Mouse (Mus musculus): ENCODE results near the gene Bbs10. TPM values are rescaled to one million over a fixed set of nuclear protein-coding genes. Genes with fewer than 3 reads are reported as not detected.

Gene Bbs10
- polyA plus RNA-seq, 1 experiment from 2014 or later = 5.8 TPM

DNA sequence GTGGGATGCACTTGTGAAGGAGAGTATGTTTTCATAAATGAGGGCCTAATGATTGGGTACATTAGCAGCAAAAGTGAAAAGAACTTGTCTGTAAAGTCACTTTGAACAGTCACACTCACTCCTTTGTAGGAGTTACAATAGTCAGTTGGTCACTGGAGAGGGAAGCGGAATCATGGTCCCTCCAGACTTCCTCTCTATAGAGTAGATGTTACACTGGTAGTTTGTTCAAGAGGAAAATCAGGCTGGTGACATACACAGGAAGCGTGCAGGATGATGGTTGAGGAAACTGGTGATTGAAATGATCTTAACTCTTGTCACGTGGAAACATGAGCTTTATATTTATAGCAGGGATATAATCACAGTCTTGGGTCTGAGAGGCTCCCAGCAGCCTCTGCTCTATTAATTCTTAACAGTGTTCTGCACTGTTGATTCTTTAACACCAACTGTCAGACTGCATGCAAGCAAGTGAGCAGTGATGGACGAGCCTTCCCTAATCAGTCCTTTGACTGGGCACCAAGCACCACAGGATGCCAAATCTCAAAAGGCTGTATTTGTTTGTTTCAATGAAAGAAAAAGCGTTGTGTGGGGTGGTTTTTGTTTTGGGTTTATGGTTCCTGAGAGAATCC, 24.9 kb upstream of the Bbs10 start:
- Histone ChIP-seq H3K9ac (ENCODE audit: low read depth, low read length) (no peak overlapping the region), H3K27ac (ENCODE audit: low read depth, low read length) (peak overlapping the region; percentile 12; the same call in 1 of the 2 replicates), H3K36me3 (ENCODE audit: control insufficient read depth, insufficient read depth, low read length) (peaks cover 22% of the 10 kb centered on the region), H3K27me3 (replicated peaks; ENCODE audit: control insufficient read depth, insufficient read depth, low read length) (no peaks in the 10 kb centered on the region), H3K4me1 (ENCODE audit: control insufficient read depth, insufficient read depth, low read depth, low read length) (no peaks in the 10 kb centered on the region; the same call in 1 of the 2 replicates), H3K4me3 (ENCODE audit: low read length) (no peak overlapping the region), H3K9me3 (ENCODE audit: control insufficient read depth, low read length) (no peaks in the 10 kb centered on the region), H3K4me2 (ENCODE audit: low read length) (no peak overlapping the region)
- 24% methylated on average over 5 of the region's 5 CpGs for WGBS
- ATAC-seq = peak; percentile 75; the same call in 1 of the 2 replicates

DNA sequence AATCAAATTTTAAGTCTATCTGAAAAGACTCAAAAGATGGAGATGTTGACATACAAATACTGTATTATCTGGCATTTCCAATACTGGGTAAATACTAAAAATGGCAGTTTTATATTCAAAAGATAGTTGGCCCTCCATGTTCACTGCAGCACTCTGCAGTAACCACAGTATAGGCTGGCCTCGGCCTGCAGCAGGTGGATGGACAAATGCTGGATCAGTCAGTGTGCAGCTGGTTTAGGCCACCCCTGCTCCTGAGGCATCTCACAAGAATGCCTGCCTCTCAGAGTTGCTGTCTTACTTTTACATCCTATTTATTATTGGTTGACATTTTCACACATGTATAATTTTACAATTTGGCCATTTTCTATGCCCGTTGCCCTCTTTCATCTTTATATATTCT, 22.7 kb upstream of the Bbs10 start:
- ATAC-seq = no peak
- H3K36me3 ChIP-seq (ENCODE audit: control insufficient read depth, insufficient read depth, low read length) = peaks cover 18% of the 10 kb centered on the region

DNA sequence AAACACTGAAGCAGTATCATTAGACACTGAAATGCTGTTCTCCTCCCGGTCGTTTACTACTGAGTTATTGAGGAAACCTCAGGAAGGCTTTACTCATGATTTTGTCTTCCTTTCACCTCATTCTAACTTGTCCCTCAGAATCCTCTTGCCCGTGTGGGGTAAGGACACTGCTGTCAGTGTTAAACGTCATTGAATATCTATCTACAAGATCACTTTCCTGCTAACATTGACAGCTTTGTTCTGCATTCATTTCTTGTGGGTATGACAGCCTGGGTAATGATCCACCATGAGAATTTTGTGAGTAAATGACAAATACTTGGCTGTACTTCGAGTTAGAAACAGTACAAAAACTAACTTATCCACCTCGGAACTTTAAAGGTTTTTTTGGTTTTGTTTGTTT, 848 bp upstream of the Bbs10 start:
- ATAC-seq = no peak
- Histone ChIP-seq H3K4me2 (ENCODE audit: low read length) (peak overlapping the region; percentile 85), H3K36me3 (ENCODE audit: control insufficient read depth, insufficient read depth, low read length) (peaks cover 3% of the 10 kb centered on the region; the same call in 1 of the 2 replicates), H3K9ac (ENCODE audit: low read depth, low read length) (no peak overlapping the region; the same call in 1 of the 2 replicates), H3K4me3 (ENCODE audit: low read length) (peak overlapping the region; percentile 84), H3K27ac (ENCODE audit: low read depth, low read length) (no peak overlapping the region; the same call in 1 of the 2 replicates), H3K4me1 (ENCODE audit: control insufficient read depth, insufficient read depth, low read depth, low read length) (peaks cover 4% of the 10 kb centered on the region), H3K27me3 (replicated peaks; ENCODE audit: control insufficient read depth, insufficient read depth, low read length) (no peaks in the 10 kb centered on the region), H3K9me3 (ENCODE audit: control insufficient read depth, low read length) (no peaks in the 10 kb centered on the region)
- WGBS = 51% methylated on average over 6 of the region's 6 CpGs

More for the DNA sequence above, 22.7 kb upstream of the Bbs10 start:
- Histone ChIP-seq H3K27ac (ENCODE audit: low read depth, low read length) (no peak overlapping the region), H3K4me2 (ENCODE audit: low read length) (no peak overlapping the region), H3K27me3 (replicated peaks; ENCODE audit: control insufficient read depth, insufficient read depth, low read length) (no peaks in the 10 kb centered on the region), H3K4me1 (ENCODE audit: control insufficient read depth, insufficient read depth, low read depth, low read length) (no peaks in the 10 kb centered on the region; the same call in 1 of the 2 replicates), H3K4me3 (ENCODE audit: low read length) (no peak overlapping the region), H3K9me3 (ENCODE audit: control insufficient read depth, low read length) (no peaks in the 10 kb centered on the region), H3K9ac (ENCODE audit: low read depth, low read length) (no peak overlapping the region)
- WGBS = 83% methylated on average over 2 of the region's 2 CpGs

DNA sequence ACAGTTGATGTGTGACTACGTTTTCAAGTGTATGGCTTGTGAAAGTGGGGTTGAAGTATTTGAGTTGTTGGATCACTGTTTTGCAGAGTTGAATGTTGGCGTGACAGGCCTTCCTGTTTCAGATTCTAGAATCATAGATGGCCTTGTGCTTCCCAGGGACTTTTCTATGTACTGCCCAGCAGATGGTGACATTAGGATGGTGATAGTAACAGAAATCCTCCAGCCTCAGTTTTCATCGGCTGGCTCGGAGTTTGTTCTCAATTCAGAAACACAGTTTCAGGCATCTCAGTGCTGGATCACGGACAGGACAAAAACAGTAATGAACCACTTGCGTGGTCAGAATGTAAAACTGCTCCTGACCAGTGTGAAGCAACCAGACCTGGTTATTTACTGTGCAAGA, 1.1 kb downstream of the Bbs10 start:
- Histone ChIP-seq H3K4me3 (ENCODE audit: low read length) (no peak overlapping the region), H3K9ac (ENCODE audit: low read depth, low read length) (no peak overlapping the region), H3K27ac (ENCODE audit: low read depth, low read length) (no peak overlapping the region), H3K9me3 (ENCODE audit: control insufficient read depth, low read length) (no peaks in the 10 kb centered on the region), H3K36me3 (ENCODE audit: control insufficient read depth, insufficient read depth, low read length) (no peaks in the 10 kb centered on the region), H3K4me2 (ENCODE audit: low read length) (no peak overlapping the region), H3K4me1 (ENCODE audit: control insufficient read depth, insufficient read depth, low read depth, low read length) (peaks cover 4% of the 10 kb centered on the region), H3K27me3 (replicated peaks; ENCODE audit: control insufficient read depth, insufficient read depth, low read length) (no peaks in the 10 kb centered on the region)
- WGBS = 73% methylated on average over 6 of the region's 6 CpGs
- no peak for ATAC-seq

DNA sequence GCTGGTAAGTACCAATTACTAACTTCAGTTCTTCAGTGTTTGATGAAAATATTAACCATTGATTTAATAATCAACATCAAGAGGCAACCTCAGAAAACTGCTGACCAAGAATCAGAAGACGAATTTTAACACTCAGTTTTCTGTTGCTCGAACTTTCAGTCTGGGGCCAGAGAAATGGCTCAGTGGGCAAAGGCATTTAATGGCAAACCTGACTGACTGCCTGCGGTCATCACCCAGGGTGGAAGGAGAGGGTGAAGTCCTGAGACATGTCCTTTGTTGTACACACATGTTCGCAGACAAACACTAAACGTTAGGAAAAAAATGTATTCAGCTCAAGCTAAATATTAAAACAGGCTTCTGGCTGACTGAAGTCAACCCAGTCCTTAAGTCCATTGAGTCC, 2.6 kb downstream of the Bbs10 start:
- no peaks in the 10 kb centered on the region for H3K9me3 ChIP-seq (ENCODE audit: control insufficient read depth, low read length)
- H3K4me2 ChIP-seq (ENCODE audit: low read length) = no peak overlapping the region
- H3K9ac ChIP-seq (ENCODE audit: low read depth, low read length) = no peak overlapping the region
- H3K27ac ChIP-seq (ENCODE audit: low read depth, low read length) = no peak overlapping the region
- no peak for ATAC-seq
- H3K36me3 ChIP-seq (ENCODE audit: control insufficient read depth, insufficient read depth, low read length) = no peaks in the 10 kb centered on the region
- peaks cover 4% of the 10 kb centered on the region for H3K4me1 ChIP-seq (ENCODE audit: control insufficient read depth, insufficient read depth, low read depth, low read length)
- H3K4me3 ChIP-seq (ENCODE audit: low read length) = no peak overlapping the region
- WGBS = 96% methylated on average over 5 of the region's 5 CpGs
- no peaks in the 10 kb centered on the region for H3K27me3 ChIP-seq (replicated peaks; ENCODE audit: control insufficient read depth, insufficient read depth, low read length)

DNA sequence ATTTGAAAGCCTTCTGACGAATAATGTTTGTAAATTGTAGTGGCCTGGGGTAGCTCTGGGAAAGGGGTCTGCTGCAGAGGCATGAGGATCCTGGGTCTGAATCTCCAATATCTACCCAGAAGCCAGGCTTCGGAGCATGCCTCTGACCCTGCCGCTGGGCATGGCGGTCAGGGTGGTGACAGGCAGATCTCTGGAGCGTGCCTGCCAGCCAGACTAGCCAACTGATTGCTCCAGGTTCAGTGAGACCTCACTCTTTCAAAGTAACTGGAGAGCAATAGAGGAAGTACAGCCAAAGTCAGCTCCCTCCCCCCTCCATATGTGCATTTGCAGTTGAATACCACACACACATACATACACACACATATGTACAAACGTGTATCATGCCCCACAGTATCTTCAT, 4.0 kb downstream of the Bbs10 start:
- Histone ChIP-seq H3K27ac (ENCODE audit: low read depth, low read length) (no peak overlapping the region), H3K4me3 (ENCODE audit: low read length) (no peak overlapping the region), H3K9ac (ENCODE audit: low read depth, low read length) (no peak overlapping the region), H3K27me3 (replicated peaks; ENCODE audit: control insufficient read depth, insufficient read depth, low read length) (no peaks in the 10 kb centered on the region), H3K9me3 (ENCODE audit: control insufficient read depth, low read length) (no peaks in the 10 kb centered on the region), H3K4me1 (ENCODE audit: control insufficient read depth, insufficient read depth, low read depth, low read length) (peaks cover 4% of the 10 kb centered on the region), H3K4me2 (ENCODE audit: low read length) (no peak overlapping the region), H3K36me3 (ENCODE audit: control insufficient read depth, insufficient read depth, low read length) (no peaks in the 10 kb centered on the region)
- WGBS = 85% methylated on average over 6 of the region's 6 CpGs
- ATAC-seq = no peak

DNA sequence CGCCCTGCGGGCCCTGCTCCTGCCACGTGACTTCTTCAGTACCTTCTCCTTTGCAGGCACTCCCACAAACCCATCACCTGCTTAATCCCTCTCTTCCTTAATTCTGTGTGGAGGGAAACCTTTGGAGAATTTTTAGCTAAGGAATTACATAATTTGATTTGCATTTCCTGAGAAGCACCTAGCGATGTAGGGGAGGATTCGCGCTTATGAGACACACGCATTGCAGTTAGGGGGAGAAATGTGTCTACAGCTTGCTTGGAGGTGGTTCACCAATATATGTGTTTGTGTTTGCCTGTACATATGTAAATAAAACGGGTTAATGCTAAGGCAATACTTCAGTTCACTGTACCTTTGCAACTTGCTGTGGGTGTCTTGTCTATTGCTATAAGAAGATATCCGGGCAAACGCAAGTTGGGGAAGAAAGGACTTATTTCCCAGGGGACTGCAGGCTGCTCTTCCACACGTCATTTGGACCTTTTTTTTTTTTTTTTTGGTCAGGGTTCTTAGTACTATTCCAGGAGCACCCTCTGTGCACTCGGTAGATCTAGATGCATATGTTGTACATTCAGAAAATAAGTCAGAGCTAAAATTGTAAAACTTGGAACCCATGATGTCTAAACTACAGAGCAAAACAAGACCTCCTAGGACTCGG, 10.5 kb downstream of the Bbs10 start:
- ATAC-seq = no peak
- 91% methylated on average over 13 of the region's 13 CpGs for WGBS

DNA sequence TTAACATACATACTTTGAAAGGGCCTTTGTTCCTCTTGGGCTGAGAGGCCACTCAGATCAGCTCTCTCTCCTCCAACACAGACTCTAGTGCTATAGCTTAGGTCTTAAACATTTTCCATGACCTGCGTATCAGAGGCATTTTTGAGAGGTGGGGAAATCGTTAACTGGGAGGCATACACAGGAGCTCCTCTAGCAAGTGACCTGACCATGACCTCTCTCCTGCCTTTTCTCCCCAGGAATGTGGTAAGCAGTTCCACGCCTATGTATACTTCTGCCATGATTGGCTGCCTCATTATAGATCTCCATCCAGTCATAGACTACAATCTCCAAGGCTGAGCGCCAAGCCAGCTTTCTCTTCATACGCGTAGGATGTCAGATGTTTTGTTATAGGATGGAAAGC, 14.8 kb downstream of the Bbs10 start:
- Histone ChIP-seq H3K9me3 (ENCODE audit: control insufficient read depth, low read length) (no peaks in the 10 kb centered on the region), H3K27me3 (replicated peaks; ENCODE audit: control insufficient read depth, insufficient read depth, low read length) (no peaks in the 10 kb centered on the region), H3K4me3 (ENCODE audit: low read length) (no peak overlapping the region), H3K27ac (ENCODE audit: low read depth, low read length) (no peak overlapping the region), H3K4me2 (ENCODE audit: low read length) (no peak overlapping the region), H3K4me1 (ENCODE audit: control insufficient read depth, insufficient read depth, low read depth, low read length) (no peaks in the 10 kb centered on the region), H3K36me3 (ENCODE audit: control insufficient read depth, insufficient read depth, low read length) (no peaks in the 10 kb centered on the region), H3K9ac (ENCODE audit: low read depth, low read length) (no peak overlapping the region)
- no peak for ATAC-seq
- WGBS = 85% methylated on average over 6 of the region's 6 CpGs

More for the DNA sequence above, 10.5 kb downstream of the Bbs10 start:
- no peaks in the 10 kb centered on the region for H3K9me3 ChIP-seq (ENCODE audit: control insufficient read depth, low read length)
- H3K36me3 ChIP-seq (ENCODE audit: control insufficient read depth, insufficient read depth, low read length) = no peaks in the 10 kb centered on the region
- H3K27me3 ChIP-seq (replicated peaks; ENCODE audit: control insufficient read depth, insufficient read depth, low read length) = no peaks in the 10 kb centered on the region
- no peak overlapping the region for H3K4me2 ChIP-seq (ENCODE audit: low read length)
- H3K4me3 ChIP-seq (ENCODE audit: low read length) = no peak overlapping the region
- no peak overlapping the region for H3K27ac ChIP-seq (ENCODE audit: low read depth, low read length)
- no peaks in the 10 kb centered on the region for H3K4me1 ChIP-seq (ENCODE audit: control insufficient read depth, insufficient read depth, low read depth, low read length)
- no peak overlapping the region for H3K9ac ChIP-seq (ENCODE audit: low read depth, low read length)

DNA sequence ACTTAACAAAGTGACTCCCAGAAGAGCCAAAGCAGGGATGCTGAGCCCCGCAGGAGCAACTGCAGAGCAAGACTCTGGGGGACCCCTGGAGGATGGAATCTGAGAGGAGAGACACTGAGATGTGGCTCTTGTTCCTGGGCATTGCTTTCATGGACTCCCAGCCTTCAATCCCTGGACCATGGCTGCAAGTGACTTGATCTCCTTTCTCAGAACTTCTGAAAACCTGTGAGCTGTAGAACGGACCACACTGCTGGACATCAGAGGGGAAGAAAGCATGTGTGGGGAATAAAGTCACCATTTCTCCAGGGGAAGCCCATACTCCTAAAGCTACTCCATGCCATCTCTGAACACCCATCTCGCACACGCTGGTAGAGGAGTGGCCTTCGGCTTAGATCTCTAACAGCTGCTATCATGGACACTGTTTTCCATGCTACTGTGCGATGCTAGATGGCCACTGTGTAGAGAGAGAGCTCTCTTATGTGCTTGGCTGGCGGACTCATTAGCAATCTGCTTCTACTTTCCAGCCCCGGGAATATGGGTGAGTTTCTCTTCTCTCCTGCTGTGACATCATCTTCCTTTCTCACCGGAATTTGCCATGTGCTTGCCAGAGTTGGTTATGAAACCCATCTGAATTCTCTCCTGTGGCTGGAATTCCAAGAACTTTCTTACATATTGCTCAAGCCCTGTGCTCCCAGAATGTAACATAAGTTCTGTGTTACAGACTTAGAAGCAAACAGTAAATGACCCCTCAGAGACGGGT, 16.3 kb downstream of the Bbs10 start:
- H3K9me3 ChIP-seq (ENCODE audit: control insufficient read depth, low read length) = no peaks in the 10 kb centered on the region
- no peaks in the 10 kb centered on the region for H3K27me3 ChIP-seq (replicated peaks; ENCODE audit: control insufficient read depth, insufficient read depth, low read length)
- H3K4me3 ChIP-seq (ENCODE audit: low read length) = no peak overlapping the region
- no peak overlapping the region for H3K27ac ChIP-seq (ENCODE audit: low read depth, low read length)
- H3K4me1 ChIP-seq (ENCODE audit: control insufficient read depth, insufficient read depth, low read depth, low read length) = no peaks in the 10 kb centered on the region
- H3K36me3 ChIP-seq (ENCODE audit: control insufficient read depth, insufficient read depth, low read length) = no peaks in the 10 kb centered on the region
- ATAC-seq = no peak
- H3K9ac ChIP-seq (ENCODE audit: low read depth, low read length) = no peak overlapping the region
- 82% methylated on average over 10 of the region's 10 CpGs for WGBS
- H3K4me2 ChIP-seq (ENCODE audit: low read length) = no peak overlapping the region
